Mouse (Mus musculus): Measurements from ENCODE around the gene Unc13d.

The Unc13d gene

DNA sequence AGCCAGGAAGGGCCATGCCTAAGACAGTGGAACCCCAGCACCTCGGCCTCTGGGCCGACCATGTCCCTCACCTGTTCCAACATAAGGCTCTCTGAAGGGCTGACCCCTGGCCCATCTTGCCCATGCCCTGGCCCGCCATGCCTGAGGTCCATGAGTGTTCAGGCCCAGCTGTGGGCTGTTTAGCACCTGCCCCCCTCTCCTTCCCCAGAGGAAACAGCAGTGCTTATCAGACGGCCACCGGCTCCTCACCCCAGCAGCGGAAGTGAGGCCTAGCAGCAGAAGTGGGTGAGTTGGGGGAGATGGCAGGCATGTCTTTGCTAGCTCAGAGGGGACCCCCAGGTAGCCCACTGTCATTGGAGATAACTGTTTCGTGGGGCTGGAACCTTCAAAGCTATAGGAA lies 925 bp downstream of the Unc13d start:
- no peak for DNase-seq (ENCODE audit: low read depth, low spot score)

- DNase-seq (ENCODE audit: low read depth, low spot score): no peak
Observed at GRCm38 (mm10) chr11:116076266-116076540, 1.6 kb downstream of the Unc13d start.

- no peak for DNase-seq (ENCODE audit: low read depth, low spot score)
Observed at GRCm38 (mm10) chr11:116075539-116076265, 2.1 kb downstream of the Unc13d start.

- DNase-seq (ENCODE audit: low read depth, low spot score): no peak
Observed at GRCm38 (mm10) chr11:116074436-116074991, 3.2 kb downstream of the Unc13d start.

DNA sequence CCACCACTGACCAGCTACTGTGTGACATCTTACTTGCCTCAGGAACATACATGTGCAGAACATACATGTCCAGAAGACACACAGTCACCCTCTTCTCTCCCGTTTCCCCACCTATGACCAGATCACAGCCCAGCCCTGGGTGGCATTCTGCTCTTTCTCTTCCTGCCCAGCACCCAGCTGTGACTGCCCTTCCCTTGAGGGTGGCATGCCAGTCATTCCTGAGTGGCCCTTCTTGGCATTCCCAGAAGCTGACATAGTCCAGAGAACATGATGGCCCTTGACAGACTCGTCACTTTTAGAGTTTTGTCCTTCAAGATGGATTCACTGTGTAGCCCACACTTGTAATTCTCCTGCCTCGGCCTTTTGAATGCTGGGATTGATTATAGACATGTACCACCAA lies 5.2 kb downstream of the Unc13d start:
- no peak for DNase-seq (ENCODE audit: low read depth, low spot score)

DNA sequence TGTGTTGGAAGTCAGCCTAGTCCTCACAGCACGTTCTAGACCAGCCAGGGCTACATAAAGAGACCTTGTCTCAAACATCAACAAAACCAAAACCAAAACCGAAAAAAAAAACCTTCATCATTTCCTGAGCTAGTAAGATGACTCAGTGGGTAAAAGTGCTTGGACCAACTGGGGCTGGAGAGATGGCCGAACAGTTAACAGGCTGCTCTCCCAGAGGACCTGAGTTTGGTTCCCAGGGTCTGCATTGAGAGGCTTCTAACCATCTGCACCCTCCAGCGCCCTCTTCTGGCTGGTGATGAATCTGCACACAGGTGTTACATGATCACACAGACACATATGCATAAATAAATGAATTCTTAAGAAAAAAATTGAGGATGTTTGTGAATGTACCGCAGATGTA lies 6.3 kb downstream of the Unc13d start:
- no peak for DNase-seq (ENCODE audit: low read depth, low spot score)

- no peak for DNase-seq (ENCODE audit: low read depth, low spot score)
Observed at GRCm38 (mm10) chr11:116065345-116065744, 12.4 kb downstream of the Unc13d start.

DNA sequence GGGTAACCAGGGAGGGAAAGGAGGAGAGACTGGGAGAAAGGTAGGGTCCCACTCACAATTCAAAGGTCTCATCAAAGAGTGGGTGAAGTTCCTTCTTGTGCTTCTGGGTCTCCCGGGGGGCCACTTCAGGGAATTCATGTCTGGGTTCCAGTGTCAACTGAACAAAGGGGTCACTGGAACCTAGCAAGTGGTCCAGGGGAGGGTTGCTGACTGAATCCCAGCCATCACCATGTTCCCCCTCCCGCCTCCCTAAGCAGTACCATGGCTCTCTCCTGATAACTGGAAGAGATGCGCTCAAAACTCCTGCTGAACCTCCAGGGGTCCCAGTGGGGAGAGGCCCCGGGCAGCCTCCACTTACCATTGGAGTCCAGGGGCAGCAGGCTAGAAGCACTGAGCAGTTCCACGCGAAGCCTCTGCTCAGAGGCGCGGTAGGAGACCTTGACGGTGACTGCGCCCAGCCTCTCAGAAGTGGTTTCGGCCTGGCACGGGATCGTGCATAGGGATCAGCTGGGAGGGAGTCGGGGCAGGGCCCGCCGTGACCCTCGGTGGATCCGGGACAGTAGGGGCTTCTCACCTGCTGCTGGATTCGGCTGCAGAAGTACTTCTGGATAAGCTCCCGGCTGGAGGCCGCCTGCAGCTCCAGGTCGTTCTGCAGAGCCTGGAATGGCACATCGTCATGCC lies 13.4 kb downstream of the Unc13d start:
- DNase-seq (ENCODE audit: low read depth, low spot score): no peak

DNA sequence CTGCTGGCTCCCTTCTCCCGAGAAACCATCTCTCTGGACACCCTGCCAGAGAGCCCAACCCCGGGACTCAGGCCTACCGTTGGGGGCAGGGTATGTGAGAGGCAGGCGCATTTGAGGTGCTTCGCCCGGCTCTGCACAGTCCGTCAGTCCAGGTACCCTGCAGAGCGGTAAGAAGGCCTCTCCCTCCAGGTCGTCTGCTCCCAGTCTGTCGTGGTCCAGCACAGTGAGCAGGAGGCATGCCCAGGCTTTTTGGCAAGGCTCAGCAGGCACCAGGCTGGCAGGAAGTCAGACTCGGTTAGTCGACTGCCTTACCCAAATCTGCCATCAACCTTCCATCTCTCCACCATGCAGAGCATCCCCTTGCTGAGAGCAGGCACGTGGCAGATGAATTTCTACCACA lies 14.2 kb downstream of the Unc13d start:
- no peak for DNase-seq (ENCODE audit: low read depth, low spot score)

GRCm38 (mm10) chr11:116062521-116062920 lies 15.2 kb downstream of the Unc13d start:
- DNase-seq (ENCODE audit: low read depth, low spot score): no peak

DNA sequence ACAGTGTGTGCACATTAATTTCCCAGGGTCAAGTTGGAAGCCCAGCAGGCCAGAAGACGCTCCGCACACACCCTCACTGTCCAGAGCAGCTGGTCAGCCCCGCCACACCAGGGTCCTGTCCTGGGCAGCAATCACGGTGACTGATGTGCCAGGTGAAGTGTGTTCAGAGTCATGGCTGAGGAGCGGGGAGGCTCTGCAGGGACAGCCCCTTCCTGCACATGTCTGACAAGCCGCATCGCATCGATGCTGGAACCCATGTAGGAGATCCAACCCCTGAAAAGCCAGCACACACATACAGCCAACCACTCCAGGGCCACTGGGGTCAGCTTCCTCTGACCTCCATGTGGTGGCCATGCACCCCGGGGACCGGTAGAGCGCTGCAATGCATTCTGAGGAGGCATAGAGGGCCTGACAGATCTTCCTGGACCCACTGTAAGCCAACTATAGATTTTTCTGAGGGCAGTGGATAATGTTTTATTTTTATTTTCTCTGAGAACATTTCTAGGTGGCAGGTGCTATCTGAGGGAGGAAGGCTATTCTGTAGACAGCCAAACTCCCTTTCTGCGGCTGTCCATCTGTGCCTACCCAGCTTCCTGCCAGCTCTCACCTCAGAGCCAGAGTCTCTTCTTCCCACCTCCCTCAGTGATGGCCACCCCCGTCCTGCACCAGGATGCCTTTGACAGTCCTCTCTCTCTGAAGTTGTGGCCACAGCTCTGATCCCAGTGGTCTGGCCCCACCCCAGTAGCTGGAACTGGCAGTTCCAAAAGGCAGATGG lies 15.9 kb downstream of the Unc13d start:
- peak; percentile 74 for DNase-seq (ENCODE audit: low read depth, low spot score)

- DNase-seq (ENCODE audit: low read depth, low spot score): no peak
Observed at GRCm38 (mm10) chr11:116060596-116060995, 17.2 kb downstream of the Unc13d start.

- no peak for DNase-seq (ENCODE audit: low read depth, low spot score)
Observed at GRCm38 (mm10) chr11:116059691-116060025, 18.1 kb downstream of the Unc13d start.

DNA sequence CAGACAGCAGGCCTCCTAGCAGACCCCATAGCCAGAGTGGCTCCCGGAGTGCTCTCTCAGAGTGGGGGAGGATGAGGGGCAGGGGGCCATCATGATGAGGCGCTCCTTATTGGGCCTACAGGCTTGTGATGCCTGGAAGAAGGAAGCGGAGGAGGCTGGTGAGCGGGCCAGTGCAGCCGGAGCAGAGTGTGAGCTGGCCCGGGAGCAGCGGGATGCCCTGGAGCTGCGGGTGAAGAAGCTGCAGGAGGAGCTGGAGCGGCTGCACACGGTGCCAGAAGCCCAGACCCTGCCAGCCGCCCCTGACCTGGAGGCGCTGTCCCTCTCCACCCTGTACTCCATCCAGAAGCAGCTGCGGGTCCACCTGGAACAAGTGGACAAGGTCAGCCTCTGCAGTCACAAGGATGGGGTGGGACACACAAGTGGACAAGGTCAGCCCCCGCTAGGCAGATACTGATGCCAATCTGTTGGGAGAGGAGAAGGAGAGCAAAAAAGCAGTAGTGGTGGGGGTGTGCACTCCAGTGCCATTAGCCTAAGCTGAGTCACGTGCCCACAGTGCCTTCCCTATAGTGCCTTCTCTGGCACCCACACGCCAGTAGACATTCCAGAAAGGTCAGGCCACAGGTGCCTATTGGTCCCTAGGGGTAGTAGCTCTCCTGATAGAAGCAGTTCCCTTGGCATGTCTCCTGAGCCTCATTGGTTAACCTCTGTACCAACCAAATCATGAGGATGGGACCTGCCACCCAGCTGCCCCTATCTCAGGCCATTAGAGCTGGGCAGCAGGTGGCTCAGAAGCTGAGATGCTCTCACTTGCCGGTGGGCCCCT lies 18.7 kb downstream of the Unc13d start:
- DNase-seq (ENCODE audit: low read depth, low spot score): no peak

DNA sequence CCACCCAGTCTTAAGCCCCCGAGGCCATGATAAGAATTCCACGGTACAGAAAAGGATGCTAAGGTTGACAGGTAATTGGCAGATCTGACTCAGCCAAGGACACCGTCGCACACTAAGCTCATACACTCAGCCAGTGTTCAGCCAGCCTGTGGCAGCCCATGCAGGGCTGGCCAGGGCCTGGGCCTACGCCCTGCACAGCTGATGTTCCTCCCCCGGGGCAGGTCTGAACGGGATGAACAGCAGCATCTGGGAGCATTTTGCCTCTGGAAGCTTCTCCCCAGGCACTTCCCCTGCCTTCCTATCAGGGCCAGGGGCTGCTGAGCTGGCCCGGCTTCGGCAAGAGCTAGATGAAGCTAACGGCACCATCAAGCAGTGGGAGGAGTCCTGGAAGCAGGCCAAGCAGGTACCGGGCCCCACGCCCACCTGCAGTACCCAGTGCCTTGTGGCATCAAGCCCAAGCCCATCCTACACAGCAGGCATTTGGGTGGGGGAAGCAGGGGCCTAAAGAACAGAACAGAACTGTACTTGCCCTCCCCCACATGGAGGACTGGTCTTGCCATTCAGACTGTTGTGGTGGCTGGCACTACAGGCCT lies 19.6 kb downstream of the Unc13d start:
- no peak for DNase-seq (ENCODE audit: low read depth, low spot score)

GRCm38 (mm10) chr11:116057237-116057881 lies 20.4 kb downstream of the Unc13d start:
- no peak for DNase-seq (ENCODE audit: low read depth, low spot score)

GRCm38 (mm10) chr11:116055873-116056272 lies 21.9 kb downstream of the Unc13d start:
- no peak for DNase-seq (ENCODE audit: low read depth, low spot score)

GRCm38 (mm10) chr11:116053510-116054229 lies 24.1 kb downstream of the Unc13d start:
- no peak for DNase-seq (ENCODE audit: low read depth, low spot score)

DNA sequence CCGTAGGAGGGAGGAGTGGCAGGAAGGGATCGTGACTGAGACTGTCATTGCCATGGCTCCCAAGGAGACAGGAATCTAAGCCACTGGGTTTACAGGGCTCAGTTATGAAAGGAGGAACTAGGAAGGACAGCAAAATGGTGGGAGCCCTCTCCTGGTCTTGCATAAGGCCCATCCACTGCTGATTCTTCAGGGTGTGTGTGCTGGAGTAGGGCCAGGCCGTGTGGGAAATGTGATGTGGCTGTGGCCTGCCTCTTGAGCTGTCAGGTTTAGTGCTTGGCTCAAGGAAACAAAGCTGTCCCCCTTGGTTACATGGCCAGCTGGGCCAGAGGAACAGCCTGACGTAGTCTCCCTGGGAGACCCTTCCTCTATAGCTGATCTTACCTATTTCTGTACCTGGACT lies 27.6 kb downstream of the Unc13d start:
- DNase-seq (ENCODE audit: low read depth, low spot score): no peak

GRCm38 (mm10) chr11:116049610-116050009 lies 28.2 kb downstream of the Unc13d start:
- DNase-seq (ENCODE audit: low read depth, low spot score): no peak
